Mouse (Mus musculus) right cerebral cortex, adult 18-20 months (tissue): ENCODE results near the gene Ccl21a.
"Not testable (repeated sequence)": the region's sequence is repeated elsewhere in the genome, so short reads cannot be mapped to it uniquely, and the experiment has no call there.

Experiments used
- DNase-seq: peaks from one replicate; pipeline ENCODE4 v3.0.0; 2022; ENCODE audit warnings: mixed read lengths

The Ccl21a gene

GRCm38 (mm10) chr4:42773893-42774292 lies at the start of gene Ccl21a:
Ccl21a (minus strand) TSS chr4:42773993.
- DNase-seq: not testable (repeated sequence)

- DNase-seq: not testable (repeated sequence)
These were observed 17.3 kb downstream of the Ccl21a start, which contains the start of gene Ccl19 for GRCm38 (mm10) chr4:42756477-42756876. Ccl19 (minus strand) TSS chr4:42756577.

GRCm38 (mm10) chr4:42735245-42735644 lies 38.5 kb downstream of the Ccl21a start, which contains the start of gene 4930578G10Rik:
4930578G10Rik (plus strand) TSS chr4:42735545.
- DNase-seq: not testable (repeated sequence)
